Mouse (Mus musculus): Measurements from ENCODE around the gene Mgat4e.

DNA sequence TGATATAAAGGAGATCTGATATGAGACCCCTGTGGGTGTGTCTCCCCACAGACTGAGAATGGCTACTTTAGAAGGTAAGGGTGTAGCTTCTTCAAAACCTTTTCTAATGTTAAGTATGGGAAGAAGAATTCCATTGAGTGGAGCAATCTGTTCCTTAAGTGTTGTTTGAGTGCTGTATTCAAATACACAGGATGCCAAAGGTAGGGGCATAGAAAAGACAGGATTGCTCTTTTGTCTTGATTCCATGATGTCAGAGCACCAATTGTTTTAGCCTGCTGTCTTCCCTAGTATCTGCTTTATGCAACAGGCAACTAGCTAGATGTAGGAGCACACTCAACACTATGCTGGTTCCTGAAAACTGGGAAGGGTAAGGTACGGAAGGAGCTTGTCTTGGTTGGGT, 14.4 kb downstream of the Mgat4e start:
- no peak for TF ChIP-seq POLR2A (IDR thresholded peaks at IDR 0.05; ENCODE audit: low read depth, low read length)
- no peak for TF ChIP-seq CTCF (IDR thresholded peaks at IDR 0.05; ENCODE audit: extremely low read depth, insufficient read depth, insufficient read length, insufficient replicate concordance)
